ENCODE assay signal across 21 mouse cellular contexts in genomic region chr1:93157566-93157965, GRCm38 (mm10). TPM values are rescaled to one million over a fixed set of nuclear protein-coding genes. Genes with fewer than 3 reads are reported as not detected.
DNase-seq lines count a peak whose midpoint lies in the region; ATAC-seq and TF ChIP-seq lines count a peak whose summit lies in the region.
"Had no signal": no experiment of that assay in that cellular context is flagged by ENCODE, and none has a peak within 500 bp of the region (broad histone marks: within the 10 kb centered on the region; RNA-seq: fewer than 3 reads in every experiment).

No protein-coding gene starts in this region.

- H3K9ac ChIP-seq in lung, embryonic 16.5 days (ENCODE audit: low read length): no peak overlapping the region
- no peak overlapping the region for H3K9ac ChIP-seq in stomach, postnatal 0 days (ENCODE audit: low read length)
- H3K9ac ChIP-seq: embryonic facial prominence, embryonic 12.5 days; hindbrain, embryonic 15.5 days; limb, embryonic 15.5 days; liver, postnatal 0 days; midbrain, embryonic 12.5 days; neural tube, embryonic 13.5 days had no signal

- ATAC-seq in lung, embryonic 16.5 days (ENCODE audit: low read depth): 0 out of 2 replicates have a peak, but pooled peaks have one; percentile 15
- no peak for ATAC-seq in stomach, postnatal 0 days (ENCODE audit: low FRiP score, low TSS enrichment)
- ATAC-seq: CD4-positive, CD25-positive, alpha-beta regulatory T cell, adult 4 months; liver, postnatal 0 days had no signal

- no peak for TF ChIP-seq EP300 in stomach, postnatal 0 days (optimal IDR thresholded peaks at IDR 0.05)

- DNase-seq in cerebellum, postnatal 10 days: peak; percentile 45 to 47
- DNase-seq in cerebellum, adult 2 months: no peak
- DNase-seq in urinary bladder, postnatal 14 days (ENCODE audit: low spot score): peak; percentile 57
- DNase-seq in urinary bladder, postnatal 4 days (ENCODE audit: low spot score in 2 of 2): no peak
- peak; percentile 59 for DNase-seq in stomach, postnatal 0 days (ENCODE audit: low spot score)
- no peak for DNase-seq in embryo, embryonic 9.5 days (ENCODE audit: extremely low spot score)
- no peak for DNase-seq in Muller cell, postnatal 12 days (ENCODE audit: inconsistent ontology term)
- DNase-seq: gastrocnemius, postnatal 36 days; heart, postnatal 10 days; liver, postnatal 0 days; right cerebral cortex, postnatal 14 days; thymus, postnatal 36 days had no signal

- H3K4me3 ChIP-seq in cerebellum, adult 2 months (replicated peaks; ENCODE audit: insufficient read depth, low read depth, low read length): no peak overlapping the region
- peak overlapping the region; percentile 43; the same call in 1 of the 2 replicates for H3K4me3 ChIP-seq in lung, embryonic 16.5 days (ENCODE audit: low read length)
- no peak overlapping the region for H3K4me3 ChIP-seq in stomach, postnatal 0 days (ENCODE audit: low read depth, low read length)
- H3K4me3 ChIP-seq: embryonic facial prominence, embryonic 12.5 days; heart, embryonic 10.5 days; hindbrain, embryonic 15.5 days; limb, embryonic 15.5 days; midbrain, embryonic 12.5 days; neural tube, embryonic 13.5 days had no signal

- no peaks in the 10 kb centered on the region for H3K27me3 ChIP-seq in cerebellum, adult 2 months (ENCODE audit: control insufficient read depth, insufficient read depth, low read length)
- H3K27me3 ChIP-seq in lung, embryonic 16.5 days (ENCODE audit: control insufficient read depth, insufficient read depth, low read depth, low read length): no peaks in the 10 kb centered on the region
- H3K27me3 ChIP-seq in stomach, postnatal 0 days (ENCODE audit: control insufficient read depth, insufficient read depth, low read length): no peaks in the 10 kb centered on the region
- H3K27me3 ChIP-seq: embryonic facial prominence, embryonic 12.5 days; hindbrain, embryonic 15.5 days; limb, embryonic 15.5 days; midbrain, embryonic 12.5 days; neural tube, embryonic 13.5 days had no signal

- peak overlapping the region; percentile 45 for H3K4me2 ChIP-seq in lung, embryonic 16.5 days (ENCODE audit: low read depth, low read length)
- H3K4me2 ChIP-seq in stomach, postnatal 0 days (replicated peaks; ENCODE audit: low read depth): 0 out of 2 replicates have a peak overlapping the region, but pooled peaks have one; percentile 17
- H3K4me2 ChIP-seq: embryonic facial prominence, embryonic 12.5 days; hindbrain, embryonic 15.5 days; limb, embryonic 15.5 days; midbrain, embryonic 12.5 days; neural tube, embryonic 13.5 days had no signal

- H3K27ac ChIP-seq in cerebellum, adult 2 months (ENCODE audit: insufficient read depth, low read length): no peak overlapping the region
- peak overlapping the region; percentile 69 for H3K27ac ChIP-seq in lung, embryonic 16.5 days (ENCODE audit: low read length)
- peak overlapping the region; percentile 63 for H3K27ac ChIP-seq in stomach, postnatal 0 days (replicated peaks)
- H3K27ac ChIP-seq: embryonic facial prominence, embryonic 12.5 days; heart, embryonic 10.5 days; hindbrain, embryonic 15.5 days; limb, embryonic 15.5 days; midbrain, embryonic 12.5 days; neural tube, embryonic 13.5 days had no signal

- peaks cover 8% of the 10 kb centered on the region for H3K4me1 ChIP-seq in cerebellum, adult 2 months (ENCODE audit: control insufficient read depth, insufficient read depth, low read length)
- peaks cover 16% of the 10 kb centered on the region for H3K4me1 ChIP-seq in lung, embryonic 16.5 days (replicated peaks; ENCODE audit: control insufficient read depth, insufficient read depth, low read length)
- no peaks in the 10 kb centered on the region for H3K4me1 ChIP-seq in stomach, postnatal 0 days (replicated peaks; ENCODE audit: control insufficient read depth, insufficient read depth)
- H3K4me1 ChIP-seq: embryonic facial prominence, embryonic 12.5 days; hindbrain, embryonic 15.5 days; midbrain, embryonic 12.5 days; neural tube, embryonic 13.5 days had no signal

- no peaks in the 10 kb centered on the region for H3K36me3 ChIP-seq in lung, embryonic 16.5 days (ENCODE audit: control insufficient read depth, insufficient read depth, low read length)
- no peaks in the 10 kb centered on the region for H3K36me3 ChIP-seq in stomach, postnatal 0 days (ENCODE audit: control insufficient read depth, insufficient read depth, low read length)
- H3K36me3 ChIP-seq: embryonic facial prominence, embryonic 12.5 days; G1E; heart, embryonic 10.5 days; hindbrain, embryonic 15.5 days; limb, embryonic 15.5 days; midbrain, embryonic 12.5 days; neural tube, embryonic 13.5 days had no signal

- no peaks in the 10 kb centered on the region for H3K9me3 ChIP-seq in lung, embryonic 16.5 days (ENCODE audit: control insufficient read depth, low read length)
- H3K9me3 ChIP-seq in stomach, postnatal 0 days (ENCODE audit: control insufficient read depth, low read length): no peaks in the 10 kb centered on the region
- H3K9me3 ChIP-seq: embryonic facial prominence, embryonic 12.5 days; G1E; heart, embryonic 10.5 days; hindbrain, embryonic 15.5 days; limb, embryonic 15.5 days; midbrain, embryonic 12.5 days; neural tube, embryonic 13.5 days had no signal

- TF ChIP-seq POLR2A in cerebellum, adult 2 months (IDR thresholded peaks at IDR 0.05; ENCODE audit: borderline replicate concordance, insufficient read depth, low read length): no peak

- WGBS in cerebellum, adult 2 months: 68% methylated on average over 4 of the region's 4 CpGs
- WGBS in lung, embryonic 16.5 days: 68% methylated on average over 4 of the region's 4 CpGs
- WGBS in stomach, postnatal 0 days: 54% methylated on average over 4 of the region's 4 CpGs

- TF ChIP-seq CTCF in cerebellum, adult 2 months (IDR thresholded peaks at IDR 0.05; ENCODE audit: borderline replicate concordance, insufficient read depth, low read depth, low read length): no peak
- TF ChIP-seq CTCF in stomach, postnatal 0 days (IDR thresholded peaks at IDR 0.05; ENCODE audit: low read depth): no peak

RNA-seq across cellular contexts. Expression of gene 2310007B03Rik, which starts 3.2 kb away (rescaled TPM):
- 0.10 TPM in 1 of 2 replicates, not detected in the other for polyA plus RNA-seq in cerebellum, adult 2 months (2012; rRNA removed)
- polyA plus RNA-seq in lung, embryonic 16.5 days (2015; fragmentation: Nextera tagmentation; extraction: Ambion mirVana): 23.0 and 26.0 TPM in 2 replicates
- 27.8 and 34.3 TPM in 2 replicates for polyA plus RNA-seq in stomach, postnatal 0 days (2015; fragmentation: Nextera tagmentation; extraction: Ambion mirVana)
- polyA plus RNA-seq: CD4-positive, CD25-positive, alpha-beta regulatory T cell, adult 4 months; G1E; neural tube, embryonic 13.5 days had no signal

RNA-seq across cellular contexts. Expression of gene Crocc2, which starts 11.0 kb away (rescaled TPM):
- 0.28 and 0.54 TPM in 2 replicates for polyA plus RNA-seq in cerebellum, adult 2 months (2012; rRNA removed)
- 4.9 and 5.1 TPM in 2 replicates for polyA plus RNA-seq in lung, embryonic 16.5 days (2015; fragmentation: Nextera tagmentation; extraction: Ambion mirVana)
- 0.04 and 0.06 TPM in 2 replicates for polyA plus RNA-seq in stomach, postnatal 0 days (2015; fragmentation: Nextera tagmentation; extraction: Ambion mirVana)
- polyA plus RNA-seq: CD4-positive, CD25-positive, alpha-beta regulatory T cell, adult 4 months; G1E; liver, postnatal 0 days had no signal

RNA-seq across cellular contexts. Expression of gene Agxt, which starts 22.5 kb away (rescaled TPM):
- not detected in 2 replicates for polyA plus RNA-seq in cerebellum, adult 2 months (2012; rRNA removed)
- polyA plus RNA-seq in lung, embryonic 16.5 days (2015; fragmentation: Nextera tagmentation; extraction: Ambion mirVana): 0.24 TPM in 1 of 2 replicates, not detected in the other
- polyA plus RNA-seq in stomach, postnatal 0 days (2015; fragmentation: Nextera tagmentation; extraction: Ambion mirVana): 0.48 and 0.55 TPM in 2 replicates
- polyA plus RNA-seq: CD4-positive, CD25-positive, alpha-beta regulatory T cell, adult 4 months; embryonic facial prominence, embryonic 12.5 days; G1E; hindbrain, embryonic 15.5 days; limb, embryonic 15.5 days; midbrain, embryonic 12.5 days; neural tube, embryonic 13.5 days had no signal

RNA-seq across cellular contexts. Expression of gene Kif1a, which starts 55.8 kb away (rescaled TPM):
- 290 and 291 TPM in 2 replicates for polyA plus RNA-seq in cerebellum, adult 2 months (2012; rRNA removed)
- polyA plus RNA-seq in lung, embryonic 16.5 days (2015; fragmentation: Nextera tagmentation; extraction: Ambion mirVana): 7.9 and 9.2 TPM in 2 replicates
- polyA plus RNA-seq in stomach, postnatal 0 days (2015; fragmentation: Nextera tagmentation; extraction: Ambion mirVana): 7.7 and 9.6 TPM in 2 replicates
- polyA plus RNA-seq: CD4-positive, CD25-positive, alpha-beta regulatory T cell, adult 4 months had no signal

Comparison
In these comparisons a context has a peak if more than half of its experiments do, and no peak if none do; other contexts are left out.
1. DNase-seq: peak in cerebellum, postnatal 10 days (2 of 2), urinary bladder, postnatal 14 days (single experiment) and stomach, postnatal 0 days (single experiment); none in cerebellum, adult 2 months (0 of 2), urinary bladder, postnatal 4 days (0 of 2), embryo, embryonic 9.5 days (single experiment) and Muller cell, postnatal 12 days (single experiment).
2. RNA of gene 2310007B03Rik, which starts 3.2 kb away (polyA plus RNA-seq): 27.8 to 34.3 TPM in stomach, postnatal 0 days and 23.0 to 26.0 TPM in lung, embryonic 16.5 days; 0.10 TPM in cerebellum, adult 2 months; every median in the first group is over 10 times any median in the second.